Mouse (Mus musculus) neural tube, embryonic 11.5 days (tissue): ENCODE data around the gene Ctsa. TPM values are rescaled to one million over a fixed set of nuclear protein-coding genes. Genes with fewer than 3 reads are reported as not detected.
A peak's percentile ranks its signal among the peaks of the same experiment; 100 is the strongest.
"Not testable (repeated sequence)": the region's sequence is repeated elsewhere in the genome, so short reads cannot be mapped to it uniquely, and the experiment has no call there.

Source experiments
- ATAC-seq: fragments of 200-750 bp; cut with Nextera tagmentation; 2 replicates; pipeline ENCODE4 v1.8.0; 2017; ENCODE audit warnings: moderate number of reproducible peaks, mild to moderate bottlenecking, moderate TSS enrichment, moderate library complexity; ENCODE audit not compliant: insufficient read depth, low FRiP score, low TSS enrichment
- DNase-seq: peaks from one replicate; pipeline ENCODE4 v3.0.0-alpha.2; 2015; ENCODE audit warnings: low spot score
- H3K27ac ChIP-seq: fragments of 300-500 bp; sonication (generic); 2 replicates; pipeline ENCODE4 v1.5.1; 2014; ENCODE audit warnings: low read depth, mild to moderate bottlenecking, low read length
- H3K27me3 ChIP-seq: fragments of 300-500 bp; sonication (generic); 2 replicates; pipeline ENCODE4 v1.6.1; 2014; ENCODE audit warnings: mild to moderate bottlenecking, low read length, mixed read lengths; ENCODE audit not compliant: control insufficient read depth, insufficient read depth
- H3K36me3 ChIP-seq: fragments of 300-500 bp; sonication (generic); 2 replicates; pipeline ENCODE4 v1.6.1; 2014; ENCODE audit warnings: mild to moderate bottlenecking, low read length, moderate library complexity, mixed read lengths; ENCODE audit not compliant: control insufficient read depth, insufficient read depth
- H3K4me1 ChIP-seq: fragments of 300-500 bp; sonication (generic); 2 replicates; pipeline ENCODE4 v1.6.1; 2014; ENCODE audit warnings: low read length, mixed read lengths; ENCODE audit not compliant: control insufficient read depth, insufficient read depth
- H3K4me2 ChIP-seq: fragments of 300-500 bp; sonication (generic); 2 replicates; pipeline ENCODE4 v1.6.1; 2014; ENCODE audit warnings: low read depth, mild to moderate bottlenecking, moderate library complexity
- H3K4me3 ChIP-seq: fragments of 300-500 bp; sonication (generic); 2 replicates; pipeline ENCODE4 v1.5.1; 2014; ENCODE audit warnings: low read depth, low read length
- H3K9ac ChIP-seq: fragments of 300-500 bp; sonication (generic); 2 replicates; pipeline ENCODE4 v1.6.1; 2014; ENCODE audit warnings: mild to moderate bottlenecking, low read length
- H3K9me3 ChIP-seq: fragments of 300-500 bp; sonication (generic); 2 replicates; pipeline ENCODE4 v1.6.1; 2016; ENCODE audit warnings: low read length; ENCODE audit not compliant: control insufficient read depth
- WGBS: fragments of 180-500 bp; shearing (Covaris S2); extraction: QIAGEN DNeasy Blood & Tissue Kit; methylation state at CpG from one replicate; pipeline ENCODE4 v1.1.7; 2014; 5-methylcytosine and 5-hydroxymethylcytosine counted together
- polyA plus RNA-seq: library from polyadenylated mRNA; unstranded; fragments of >200 nt; fragmentation: Nextera tagmentation; extraction: Ambion mirVana; gene quantifications from 2 replicates; pipeline ENCODE4 v1.2.1, GENCODE M21; 2014

Ctsa gene
- polyA plus RNA-seq, 1 experiment from 2014 or later, result 88.6 TPM

GRCm38 (mm10) chr2:164790451-164790850 lies 42.2 kb upstream of the Ctsa start:
- 87% methylated on average over 4 of the region's 4 CpGs for WGBS
- H3K4me1 ChIP-seq, result no peaks in the 10 kb centered on the region
- H3K4me2 ChIP-seq, result no peak overlapping the region
- ATAC-seq (no peak), DNase-seq (no peak)
- no peak overlapping the region for H3K9ac ChIP-seq
- no peak overlapping the region for H3K27ac ChIP-seq
- H3K27me3 ChIP-seq, result no peaks in the 10 kb centered on the region
- peaks cover 2% of the 10 kb centered on the region; the same call in 1 of the 2 replicates for H3K36me3 ChIP-seq
- no peaks in the 10 kb centered on the region for H3K9me3 ChIP-seq
- H3K4me3 ChIP-seq, result no peak overlapping the region

GRCm38 (mm10) chr2:164791841-164792261 lies 40.8 kb upstream of the Ctsa start:
- no peaks in the 10 kb centered on the region for H3K9me3 ChIP-seq
- H3K9ac ChIP-seq, result no peak overlapping the region
- no peaks in the 10 kb centered on the region for H3K4me1 ChIP-seq
- ATAC-seq, result no peak
- H3K36me3 ChIP-seq, result peaks cover 2% of the 10 kb centered on the region; the same call in 1 of the 2 replicates
- WGBS, result 92% methylated on average over 18 of the region's 18 CpGs
- H3K4me3 ChIP-seq, result no peak overlapping the region
- no peak overlapping the region for H3K27ac ChIP-seq
- no peaks in the 10 kb centered on the region for H3K27me3 ChIP-seq
- no peak for DNase-seq
- no peak overlapping the region for H3K4me2 ChIP-seq

- no peak overlapping the region for H3K9ac ChIP-seq
- no peak overlapping the region for H3K4me3 ChIP-seq
- no peak for ATAC-seq
- no peaks in the 10 kb centered on the region for H3K4me1 ChIP-seq
- no peak overlapping the region for H3K4me2 ChIP-seq
- H3K27me3 ChIP-seq, result no peaks in the 10 kb centered on the region
- WGBS, result 94% methylated on average over 12 of the region's 12 CpGs
- H3K27ac ChIP-seq, result no peak overlapping the region
- DNase-seq, result no peak
- H3K9me3 ChIP-seq, result no peaks in the 10 kb centered on the region
- H3K36me3 ChIP-seq, result peaks cover 2% of the 10 kb centered on the region; the same call in 1 of the 2 replicates
These were observed 40.1 kb upstream of the Ctsa start for GRCm38 (mm10) chr2:164792400-164793190.

GRCm38 (mm10) chr2:164793236-164793635 lies 39.4 kb upstream of the Ctsa start:
- no peaks in the 10 kb centered on the region for H3K27me3 ChIP-seq
- peaks cover 4% of the 10 kb centered on the region; the same call in 1 of the 2 replicates for H3K36me3 ChIP-seq
- H3K4me3 ChIP-seq, result no peak overlapping the region
- no peaks in the 10 kb centered on the region for H3K4me1 ChIP-seq
- DNase-seq (peak; percentile 64), ATAC-seq (no peak)
- no peak overlapping the region for H3K27ac ChIP-seq
- no peak overlapping the region for H3K4me2 ChIP-seq
- 88% methylated on average over 3 of the region's 3 CpGs for WGBS
- H3K9me3 ChIP-seq, result no peaks in the 10 kb centered on the region
- no peak overlapping the region for H3K9ac ChIP-seq

- no peak for DNase-seq
- H3K27ac ChIP-seq, result no peak overlapping the region
- H3K4me3 ChIP-seq, result no peak overlapping the region
- H3K36me3 ChIP-seq, result peaks cover 4% of the 10 kb centered on the region; the same call in 1 of the 2 replicates
- no peaks in the 10 kb centered on the region for H3K27me3 ChIP-seq
- ATAC-seq, result no peak
- no peak overlapping the region for H3K4me2 ChIP-seq
- H3K9ac ChIP-seq, result no peak overlapping the region
- H3K4me1 ChIP-seq, result no peaks in the 10 kb centered on the region
- no peaks in the 10 kb centered on the region for H3K9me3 ChIP-seq
- 93% methylated on average over 2 of the region's 2 CpGs for WGBS
These were observed 38.9 kb upstream of the Ctsa start for GRCm38 (mm10) chr2:164793772-164794171.

- H3K27ac ChIP-seq, result no peak overlapping the region
- DNase-seq, result peak; percentile 82
- no peaks in the 10 kb centered on the region for H3K27me3 ChIP-seq
- H3K4me2 ChIP-seq, result no peak overlapping the region
- H3K4me1 ChIP-seq, result no peaks in the 10 kb centered on the region
- no peaks in the 10 kb centered on the region for H3K9me3 ChIP-seq
- no peak overlapping the region for H3K9ac ChIP-seq
- WGBS, result 38% methylated on average over 5 of the region's 5 CpGs
- peak; percentile 67; the same call in 1 of the 2 replicates for ATAC-seq
- H3K36me3 ChIP-seq, result peaks cover 4% of the 10 kb centered on the region; the same call in 1 of the 2 replicates
- no peak overlapping the region for H3K4me3 ChIP-seq
These were observed 38.4 kb upstream of the Ctsa start for GRCm38 (mm10) chr2:164794293-164794692.

- WGBS, result 90% methylated on average over 4 of the region's 4 CpGs
- H3K9ac ChIP-seq, result no peak overlapping the region
- no peak overlapping the region for H3K4me3 ChIP-seq
- H3K27ac ChIP-seq, result no peak overlapping the region
- H3K4me2 ChIP-seq, result no peak overlapping the region
- ATAC-seq (no peak), DNase-seq (no peak)
- H3K4me1 ChIP-seq, result no peaks in the 10 kb centered on the region
- H3K27me3 ChIP-seq, result no peaks in the 10 kb centered on the region
- H3K9me3 ChIP-seq, result no peaks in the 10 kb centered on the region
- H3K36me3 ChIP-seq, result peaks cover 4% of the 10 kb centered on the region; the same call in 1 of the 2 replicates
These were observed 36.8 kb upstream of the Ctsa start for GRCm38 (mm10) chr2:164795868-164796267.

GRCm38 (mm10) chr2:164798554-164798953 lies 34.1 kb upstream of the Ctsa start:
- H3K27me3 ChIP-seq, H3K4me3 ChIP-seq, H3K4me1 ChIP-seq, H3K36me3 ChIP-seq, H3K27ac ChIP-seq, H3K9ac ChIP-seq, DNase-seq, H3K9me3 ChIP-seq, ATAC-seq, H3K4me2 ChIP-seq: not testable (repeated sequence)
- 81% methylated on average over 6 of the region's 6 CpGs for WGBS
